Mouse (Mus musculus): Measurements from ENCODE around the gene Plac9b. TPM values are rescaled to one million over a fixed set of nuclear protein-coding genes. Genes with fewer than 3 reads are reported as not detected.
"Not testable (repeated sequence)": the region's sequence is repeated elsewhere in the genome, so short reads cannot be mapped to it uniquely, and the experiment has no call there.

Plac9b gene
- polyA plus RNA-seq (2012; ENCODE audit: insufficient read depth, low replicate concordance): not detected in 2 replicates

DNA sequence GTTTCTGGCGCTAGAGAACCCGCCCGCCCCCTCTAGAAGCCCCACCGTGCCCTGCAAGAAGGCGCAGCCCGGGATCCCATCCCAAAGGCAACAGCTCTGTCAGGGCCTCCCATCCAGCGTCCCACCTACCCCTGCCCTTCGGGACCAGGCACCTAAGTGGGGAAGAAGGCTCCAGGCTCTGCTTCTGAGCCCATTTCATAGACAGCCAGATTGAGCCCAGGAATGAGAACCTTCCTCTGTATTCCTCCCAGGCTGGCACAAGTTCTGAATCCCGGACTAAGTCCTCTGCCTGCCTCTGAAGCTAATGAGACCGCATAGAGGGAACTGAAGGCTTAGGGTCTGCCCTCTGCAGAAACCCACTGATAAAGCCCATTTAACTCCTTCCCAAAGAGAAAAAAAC lies at the start of gene Plac9b:
Gene Plac9b, minus strand, starts transcription at position 101 of the 400 bp plus-strand sequence.
- not testable (repeated sequence) for H3K27me3 ChIP-seq (replicated peaks); H3K4me1 ChIP-seq; H3K4me3 ChIP-seq (replicated peaks); H3K9me3 ChIP-seq; H3K36me3 ChIP-seq (replicated peaks; ENCODE audit: low read length)

GRCm38 (mm10) chr14:26216233-26217000 lies 34.1 kb upstream of the Plac9b start:
- H3K36me3 ChIP-seq (replicated peaks; ENCODE audit: low read length); H3K4me1 ChIP-seq; H3K4me3 ChIP-seq (replicated peaks); H3K27me3 ChIP-seq (replicated peaks); H3K9me3 ChIP-seq: not testable (repeated sequence)

GRCm38 (mm10) chr14:26206926-26207247 lies 24.6 kb upstream of the Plac9b start, which contains the start of gene Tmem254b:
TSS of gene Tmem254b (minus strand) at chr14:26207041.
- not testable (repeated sequence) for H3K4me3 ChIP-seq (replicated peaks); H3K36me3 ChIP-seq (replicated peaks; ENCODE audit: low read length); H3K9me3 ChIP-seq; H3K27me3 ChIP-seq (replicated peaks); H3K4me1 ChIP-seq

- H3K27me3 ChIP-seq (replicated peaks); H3K4me1 ChIP-seq; H3K4me3 ChIP-seq (replicated peaks); H3K9me3 ChIP-seq; H3K36me3 ChIP-seq (replicated peaks; ENCODE audit: low read length): not testable (repeated sequence)
Measured at GRCm38 (mm10) chr14:26206197-26206925, 24.1 kb upstream of the Plac9b start.

DNA sequence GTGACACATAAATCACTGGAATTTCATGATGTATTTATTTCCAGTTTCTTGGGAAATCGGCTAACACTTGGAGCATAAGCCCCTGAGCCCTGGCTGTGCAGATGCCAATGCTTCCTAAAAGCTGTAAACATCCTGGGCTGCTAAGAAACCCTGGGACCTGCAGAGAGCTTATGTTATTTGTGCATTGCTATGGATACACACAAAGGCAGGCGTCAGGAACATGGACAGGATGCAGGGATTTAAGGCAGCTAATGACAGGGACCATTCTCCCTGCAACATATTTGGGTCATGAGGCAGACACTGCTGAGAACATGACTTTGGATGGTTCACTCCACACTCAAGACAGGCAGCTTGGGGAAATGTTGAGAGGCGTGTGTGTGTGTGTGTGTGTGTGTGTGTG lies 15.6 kb upstream of the Plac9b start:
- H3K9me3 ChIP-seq; H3K4me3 ChIP-seq (replicated peaks); H3K4me1 ChIP-seq; H3K36me3 ChIP-seq (replicated peaks; ENCODE audit: low read length); H3K27me3 ChIP-seq (replicated peaks): not testable (repeated sequence)

DNA sequence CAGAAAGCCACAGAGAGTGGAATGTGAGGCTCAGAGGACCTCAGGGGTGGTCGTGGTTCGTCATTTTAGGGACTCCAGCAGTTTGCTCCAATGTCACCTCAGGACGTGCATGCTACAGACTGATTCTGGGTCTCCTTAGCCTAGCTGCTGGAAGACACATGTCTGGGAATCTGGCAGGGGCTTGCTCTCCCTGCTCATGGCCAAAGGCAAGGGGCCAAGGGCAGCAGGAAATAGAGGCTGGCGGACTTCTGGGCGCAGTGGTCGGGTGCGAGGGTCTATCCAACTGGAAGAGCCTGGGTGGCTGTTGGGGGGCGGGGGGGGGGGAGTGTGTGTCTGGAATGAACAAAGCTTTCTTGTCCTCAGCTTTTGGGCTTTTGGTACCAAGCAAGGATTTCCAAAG lies 6.1 kb upstream of the Plac9b start:
- H3K27me3 ChIP-seq (replicated peaks); H3K4me3 ChIP-seq (replicated peaks); H3K4me1 ChIP-seq; H3K9me3 ChIP-seq; H3K36me3 ChIP-seq (replicated peaks; ENCODE audit: low read length): not testable (repeated sequence)

GRCm38 (mm10) chr14:26186638-26187037 lies 4.4 kb upstream of the Plac9b start:
- H3K4me3 ChIP-seq (replicated peaks); H3K27me3 ChIP-seq (replicated peaks); H3K36me3 ChIP-seq (replicated peaks; ENCODE audit: low read length); H3K4me1 ChIP-seq; H3K9me3 ChIP-seq: not testable (repeated sequence)

DNA sequence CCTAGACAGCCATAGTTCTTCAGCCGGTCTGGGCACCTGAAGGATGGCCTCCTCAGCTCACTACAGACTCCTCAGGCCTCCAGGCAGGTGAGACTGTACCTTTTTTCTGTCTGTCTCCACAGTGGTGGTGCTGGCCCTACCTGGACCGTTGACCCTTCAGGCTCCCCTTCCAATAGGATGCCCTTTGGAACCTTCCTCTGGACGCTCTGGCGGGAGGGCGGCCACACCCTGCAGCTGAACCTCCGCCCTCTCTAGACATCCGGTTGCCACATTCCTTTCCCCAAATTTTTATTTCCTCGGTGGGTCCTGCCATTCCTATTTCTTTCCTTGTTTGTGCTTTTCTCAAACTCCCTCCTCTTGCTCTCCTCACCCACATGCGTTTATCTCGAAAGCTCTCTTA lies 620 bp downstream of the Plac9b start:
- H3K36me3 ChIP-seq (replicated peaks; ENCODE audit: low read length); H3K9me3 ChIP-seq; H3K4me1 ChIP-seq; H3K27me3 ChIP-seq (replicated peaks); H3K4me3 ChIP-seq (replicated peaks): not testable (repeated sequence)

GRCm38 (mm10) chr14:26175028-26175427 lies 7.3 kb downstream of the Plac9b start:
- H3K27me3 ChIP-seq (replicated peaks); H3K36me3 ChIP-seq (replicated peaks; ENCODE audit: low read length); H3K9me3 ChIP-seq; H3K4me1 ChIP-seq; H3K4me3 ChIP-seq (replicated peaks): not testable (repeated sequence)

DNA sequence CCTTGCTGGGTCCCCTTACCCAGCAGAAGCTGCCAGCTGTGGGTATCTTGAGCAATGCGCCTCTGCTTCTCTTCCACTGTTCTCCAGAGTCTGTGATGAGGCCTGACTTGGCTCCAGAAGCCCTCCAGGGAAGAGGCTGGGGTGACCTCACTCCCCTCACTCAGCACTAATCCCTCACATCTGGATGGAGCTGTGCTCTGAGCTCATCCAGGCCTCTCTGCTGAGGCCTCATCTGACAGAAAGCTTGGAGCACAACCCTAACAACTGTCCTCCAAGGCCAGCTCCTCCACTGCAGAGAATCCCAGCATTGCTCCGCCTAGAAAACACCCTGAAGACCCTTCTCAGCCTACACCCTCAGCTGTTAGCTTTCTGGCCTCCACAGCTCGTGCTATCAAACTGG lies 8.3 kb downstream of the Plac9b start:
- not testable (repeated sequence) for H3K36me3 ChIP-seq (replicated peaks; ENCODE audit: low read length); H3K27me3 ChIP-seq (replicated peaks); H3K4me1 ChIP-seq; H3K4me3 ChIP-seq (replicated peaks); H3K9me3 ChIP-seq

DNA sequence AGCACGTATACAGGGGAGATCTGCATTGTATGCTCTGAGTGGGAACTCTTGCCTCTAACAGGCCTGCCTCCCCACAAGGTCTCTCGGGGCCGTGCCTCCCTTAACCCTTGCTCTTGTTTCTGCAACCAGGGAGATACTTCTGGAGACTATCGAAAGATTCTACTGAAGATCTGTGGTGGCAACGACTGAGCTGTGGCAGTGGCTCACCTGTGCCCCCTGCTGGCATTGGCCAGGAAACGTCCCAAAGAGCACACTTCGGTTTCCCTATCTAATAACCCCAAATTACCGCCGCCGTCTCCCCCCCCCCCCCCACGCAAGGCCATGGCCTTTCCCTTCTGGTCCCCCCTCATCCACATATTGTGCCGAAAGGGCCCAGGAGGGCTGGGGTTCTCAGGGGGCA lies 17.0 kb downstream of the Plac9b start:
- not testable (repeated sequence) for H3K36me3 ChIP-seq (replicated peaks; ENCODE audit: low read length); H3K4me1 ChIP-seq; H3K9me3 ChIP-seq; H3K4me3 ChIP-seq (replicated peaks); H3K27me3 ChIP-seq (replicated peaks)

DNA sequence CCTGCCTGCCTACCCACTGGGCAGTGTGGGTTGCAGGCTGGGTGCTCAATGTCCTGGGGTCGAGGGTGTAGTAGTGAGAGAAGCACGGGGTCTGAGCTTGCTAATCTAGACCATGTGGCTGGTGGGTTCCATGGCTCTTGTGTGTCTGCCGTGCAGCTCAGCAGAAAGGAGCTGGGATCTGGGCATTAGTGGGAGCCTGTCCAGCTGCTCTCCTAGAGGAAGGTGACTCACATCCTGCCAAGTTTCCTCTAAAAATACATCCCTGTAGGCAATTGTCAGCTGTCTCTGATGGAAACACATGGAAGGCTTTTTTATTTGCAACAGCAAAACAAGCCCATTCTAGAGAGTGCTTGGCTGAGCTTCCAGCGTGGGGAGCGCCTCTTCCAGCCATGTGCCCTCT lies 19.9 kb downstream of the Plac9b start:
- H3K9me3 ChIP-seq; H3K36me3 ChIP-seq (replicated peaks; ENCODE audit: low read length); H3K27me3 ChIP-seq (replicated peaks); H3K4me1 ChIP-seq; H3K4me3 ChIP-seq (replicated peaks): not testable (repeated sequence)

DNA sequence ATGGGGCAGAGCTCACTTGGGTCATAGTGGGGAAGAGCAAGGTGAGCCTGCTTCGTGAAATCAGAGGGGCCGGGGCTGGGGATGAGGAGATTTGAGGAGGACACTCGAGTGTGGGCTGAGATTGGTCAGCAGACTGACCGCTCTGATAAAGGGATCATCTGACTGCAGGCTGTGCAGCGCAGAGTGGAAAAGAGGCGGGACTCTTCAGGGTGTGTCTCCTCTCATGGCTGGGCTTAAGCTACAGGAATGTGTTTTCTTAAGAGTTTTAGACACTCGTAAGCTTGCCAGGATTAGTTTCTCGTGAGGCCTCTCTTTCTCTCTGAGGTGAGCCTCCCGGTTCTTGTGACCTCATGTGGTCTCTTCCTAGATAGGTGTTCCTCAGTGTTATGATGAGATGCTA lies 21.1 kb downstream of the Plac9b start:
- H3K4me3 ChIP-seq (replicated peaks); H3K9me3 ChIP-seq; H3K27me3 ChIP-seq (replicated peaks); H3K4me1 ChIP-seq; H3K36me3 ChIP-seq (replicated peaks; ENCODE audit: low read length): not testable (repeated sequence)

- H3K27me3 ChIP-seq (replicated peaks); H3K4me1 ChIP-seq; H3K9me3 ChIP-seq; H3K4me3 ChIP-seq (replicated peaks); H3K36me3 ChIP-seq (replicated peaks; ENCODE audit: low read length): not testable (repeated sequence)
Measured at GRCm38 (mm10) chr14:26156032-26156431, 26.2 kb downstream of the Plac9b start.

GRCm38 (mm10) chr14:26147095-26147494 lies 35.2 kb downstream of the Plac9b start:
- not testable (repeated sequence) for H3K36me3 ChIP-seq (replicated peaks; ENCODE audit: low read length); H3K9me3 ChIP-seq; H3K4me1 ChIP-seq; H3K27me3 ChIP-seq (replicated peaks); H3K4me3 ChIP-seq (replicated peaks)

DNA sequence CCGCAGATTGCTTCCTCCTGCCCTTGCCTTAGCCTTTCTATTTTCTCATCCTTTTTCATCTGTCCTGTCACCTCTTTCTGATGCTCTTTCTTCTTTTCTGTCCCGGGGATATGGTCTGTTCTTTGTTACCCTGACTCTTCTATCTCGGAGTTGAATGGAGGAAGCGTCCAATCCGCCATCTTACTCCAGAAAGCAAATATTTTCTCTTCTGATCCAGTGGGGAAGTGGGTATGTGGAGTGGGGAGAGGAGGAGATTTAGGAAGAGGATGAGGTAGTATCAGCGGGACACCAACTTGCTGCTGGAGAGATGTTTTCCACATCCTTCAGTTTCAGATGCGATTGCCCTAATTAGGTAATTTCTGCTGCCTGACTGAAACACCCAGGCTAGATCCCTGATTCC lies 63.2 kb downstream of the Plac9b start:
- H3K4me3 ChIP-seq (replicated peaks); H3K9me3 ChIP-seq; H3K27me3 ChIP-seq (replicated peaks); H3K4me1 ChIP-seq; H3K36me3 ChIP-seq (replicated peaks; ENCODE audit: low read length): not testable (repeated sequence)

- not testable (repeated sequence) for H3K36me3 ChIP-seq (replicated peaks; ENCODE audit: low read length); H3K4me1 ChIP-seq; H3K27me3 ChIP-seq (replicated peaks); H3K4me3 ChIP-seq (replicated peaks); H3K9me3 ChIP-seq
Measured at GRCm38 (mm10) chr14:26118550-26119000, 63.7 kb downstream of the Plac9b start.

All from megakaryocyte, embryonic 14.5 days (primary cell).